Mouse (Mus musculus): Measurements from ENCODE around the gene Uvrag. TPM values are rescaled to one million over a fixed set of nuclear protein-coding genes. Genes with fewer than 3 reads are reported as not detected.

Gene Uvrag
- total RNA-seq, 2 experiments from 2014 or later, result 38.6 to 43.1 TPM

GRCm38 (mm10) chr7:99032051-99032450, 108.9 kb downstream of the Uvrag start:
- no peak for DNase-seq (ENCODE audit: extremely low spot score in 1 of 2, low spot score in 1 of 2)

GRCm38 (mm10) chr7:99028108-99028507, 112.8 kb downstream of the Uvrag start:
- DNase-seq (ENCODE audit: extremely low spot score in 1 of 2, low spot score in 1 of 2), result no peak

GRCm38 (mm10) chr7:99027185-99027584, 113.8 kb downstream of the Uvrag start:
- DNase-seq (ENCODE audit: extremely low spot score in 1 of 2, low spot score in 1 of 2), result no peak

- no peak for DNase-seq (ENCODE audit: extremely low spot score in 1 of 2, low spot score in 1 of 2)
Measured at GRCm38 (mm10) chr7:99025989-99026388, 115.0 kb downstream of the Uvrag start.

GRCm38 (mm10) chr7:99025265-99025664, 115.7 kb downstream of the Uvrag start:
- DNase-seq (ENCODE audit: extremely low spot score in 1 of 2, low spot score in 1 of 2), result no peak

GRCm38 (mm10) chr7:99024791-99025190, 116.2 kb downstream of the Uvrag start:
- no peak for DNase-seq (ENCODE audit: extremely low spot score in 1 of 2, low spot score in 1 of 2)

- DNase-seq (ENCODE audit: extremely low spot score in 1 of 2, low spot score in 1 of 2), result no peak
Measured at GRCm38 (mm10) chr7:99023931-99024330, 117.0 kb downstream of the Uvrag start.

GRCm38 (mm10) chr7:99021277-99021676, 119.7 kb downstream of the Uvrag start:
- no peak for DNase-seq (ENCODE audit: extremely low spot score in 1 of 2, low spot score in 1 of 2)

GRCm38 (mm10) chr7:99020353-99020752, 120.6 kb downstream of the Uvrag start:
- no peak for DNase-seq (ENCODE audit: extremely low spot score in 1 of 2, low spot score in 1 of 2)

GRCm38 (mm10) chr7:99017224-99017844, 123.6 kb downstream of the Uvrag start:
- no peak for DNase-seq (ENCODE audit: extremely low spot score in 1 of 2, low spot score in 1 of 2)

- DNase-seq (ENCODE audit: extremely low spot score in 1 of 2, low spot score in 1 of 2), result no peak
Measured at GRCm38 (mm10) chr7:99015914-99016313, 125.0 kb downstream of the Uvrag start.

GRCm38 (mm10) chr7:99015419-99015818, 125.5 kb downstream of the Uvrag start:
- DNase-seq (ENCODE audit: extremely low spot score in 1 of 2, low spot score in 1 of 2), result peak; percentile 22 to 31

GRCm38 (mm10) chr7:99014620-99015019, 126.3 kb downstream of the Uvrag start:
- no peak for DNase-seq (ENCODE audit: extremely low spot score in 1 of 2, low spot score in 1 of 2)

- DNase-seq (ENCODE audit: extremely low spot score in 1 of 2, low spot score in 1 of 2), result no peak
Measured at GRCm38 (mm10) chr7:99007506-99008354, 133.2 kb downstream of the Uvrag start.

GRCm38 (mm10) chr7:99003231-99003630, 137.7 kb downstream of the Uvrag start:
- no peak for DNase-seq (ENCODE audit: extremely low spot score in 1 of 2, low spot score in 1 of 2)

- DNase-seq (ENCODE audit: extremely low spot score in 1 of 2, low spot score in 1 of 2), result no peak
Measured at GRCm38 (mm10) chr7:98998722-98999121, 142.2 kb downstream of the Uvrag start.

GRCm38 (mm10) chr7:98997760-98998159, 143.2 kb downstream of the Uvrag start:
- no peak for DNase-seq (ENCODE audit: extremely low spot score in 1 of 2, low spot score in 1 of 2)

GRCm38 (mm10) chr7:98996791-98997190, 144.2 kb downstream of the Uvrag start:
- DNase-seq (ENCODE audit: extremely low spot score in 1 of 2, low spot score in 1 of 2), result no peak

- no peak for DNase-seq (ENCODE audit: extremely low spot score in 1 of 2, low spot score in 1 of 2)
Measured at GRCm38 (mm10) chr7:98995126-98995727, 145.7 kb downstream of the Uvrag start.

- DNase-seq (ENCODE audit: extremely low spot score in 1 of 2, low spot score in 1 of 2), result no peak
Measured at GRCm38 (mm10) chr7:98994137-98994536, 146.8 kb downstream of the Uvrag start.

GRCm38 (mm10) chr7:98993395-98993794, 147.5 kb downstream of the Uvrag start:
- DNase-seq (ENCODE audit: extremely low spot score in 1 of 2, low spot score in 1 of 2), result no peak
